Comparison of ENCODE assay signal across 13 mouse cellular contexts in genomic region chr10:82791713-82792112, GRCm38 (mm10).
"Had no signal": no experiment of that assay in that cellular context is flagged by ENCODE, and none has a peak within 500 bp of the region (broad histone marks: within the 10 kb centered on the region; RNA-seq: fewer than 3 reads in every experiment).

No protein-coding gene starts in this region.

- DNase-seq: kidney, adult 11 months; kidney, adult 9 months; kidney, postnatal 4 days; lung, adult 18-20 months; right cerebral cortex, postnatal 14 days; thymus, postnatal 4 days had no signal

- H3K27me3 ChIP-seq: limb, embryonic 15.5 days had no signal

- H3K9me3 ChIP-seq: limb, embryonic 15.5 days had no signal

- H3K4me3 ChIP-seq: left cerebral cortex, adult 2 months; limb, embryonic 15.5 days; megakaryocyte, embryonic 14.5 days; midbrain, embryonic 12.5 days had no signal

- H3K36me3 ChIP-seq: limb, embryonic 15.5 days; midbrain, embryonic 12.5 days had no signal

- H3K4me2 ChIP-seq: limb, embryonic 15.5 days; midbrain, embryonic 12.5 days had no signal

- ATAC-seq: midbrain, embryonic 16.5 days had no signal

- H3K9ac ChIP-seq: limb, embryonic 15.5 days; midbrain, embryonic 12.5 days had no signal

- H3K27ac ChIP-seq: kidney, postnatal 0 days; left cerebral cortex, adult 2 months; limb, embryonic 15.5 days; macrophage; midbrain, embryonic 12.5 days had no signal
